Mouse (Mus musculus) fat pad, adult 2 months (tissue): ENCODE measurements at regions not wholly inside any gene's neighbourhood (a gene's known extent, or its start where the extent isn't known, plus 50 kb on each side); places are given as distances from the start of the nearest gene placed in this dataset.

Experiments used
- DNase-seq: peaks from one replicate; pipeline ENCODE4 v3.0.0-alpha.2; 2011; ENCODE audit warnings: low read depth, low spot score; ENCODE audit errors: extremely low read depth

- no peak for DNase-seq
Measured at GRCm38 (mm10) chr5:4697346-4698095, 60.3 kb downstream of the Fzd1 start.

- no peak for DNase-seq
Measured at GRCm38 (mm10) chr5:4696701-4697100, 61.1 kb downstream of the Fzd1 start.

GRCm38 (mm10) chr5:4689130-4689529, 68.7 kb downstream of the Fzd1 start:
- DNase-seq, result peak; percentile 31

- DNase-seq, result no peak
Measured at GRCm38 (mm10) chr5:4675316-4675715, 82.5 kb downstream of the Fzd1 start.

- no peak for DNase-seq
Measured at GRCm38 (mm10) chr5:4666381-4666780, 91.5 kb downstream of the Fzd1 start.

GRCm38 (mm10) chr5:4665978-4666377, 91.9 kb downstream of the Fzd1 start:
- DNase-seq, result no peak

- DNase-seq, result no peak
Measured at GRCm38 (mm10) chr5:4664918-4665317, 92.9 kb downstream of the Fzd1 start.

GRCm38 (mm10) chr5:4664488-4664887, 93.3 kb downstream of the Fzd1 start:
- DNase-seq, result no peak

GRCm38 (mm10) chr5:4662198-4662585, 95.6 kb downstream of the Fzd1 start:
- DNase-seq, result no peak

- no peak for DNase-seq
Measured at GRCm38 (mm10) chr5:4661420-4662197, 96.2 kb downstream of the Fzd1 start.

- no peak for DNase-seq
Measured at GRCm38 (mm10) chr5:4657982-4658381, 99.9 kb downstream of the Fzd1 start.

- no peak for DNase-seq
Measured at GRCm38 (mm10) chr5:4654186-4654585, 103.6 kb downstream of the Fzd1 start.

- DNase-seq, result no peak
Measured at GRCm38 (mm10) chr5:4651167-4651955, 106.5 kb downstream of the Fzd1 start.

- no peak for DNase-seq
Measured at GRCm38 (mm10) chr5:4650709-4651108, 107.1 kb downstream of the Fzd1 start.

- no peak for DNase-seq
Measured at GRCm38 (mm10) chr5:4649858-4650556, 107.8 kb downstream of the Fzd1 start.

- DNase-seq, result no peak
Measured at GRCm38 (mm10) chr5:4641041-4641440, 116.8 kb downstream of the Fzd1 start.

GRCm38 (mm10) chr5:4633763-4634162, 124.1 kb downstream of the Fzd1 start:
- no peak for DNase-seq

GRCm38 (mm10) chr5:4625206-4625605, 132.6 kb downstream of the Fzd1 start:
- DNase-seq, result no peak

- DNase-seq, result no peak
Measured at GRCm38 (mm10) chr5:4623625-4624024, 134.2 kb downstream of the Fzd1 start.

- no peak for DNase-seq
Measured at GRCm38 (mm10) chr5:4620513-4621210, 137.2 kb downstream of the Fzd1 start.
